Mouse (Mus musculus) bone marrow, adult 2 months (tissue): ENCODE results near the gene Tsku.

Experiments used
- CTCF ChIP-seq: fragments of 200-500 bp; IDR thresholded peaks from 2 replicates; pipeline ENCODE4 v1.5.1; 2011; ENCODE audit warnings: low read length, control low read depth; ENCODE audit not compliant: control insufficient read depth, insufficient read depth
- POLR2A ChIP-seq: fragments of 200-500 bp; IDR thresholded peaks from 2 replicates; pipeline ENCODE4 v1.6.1; 2011; ENCODE audit warnings: low read depth, mild to moderate bottlenecking, control low read depth, low read length, borderline replicate concordance; ENCODE audit not compliant: control insufficient read depth

DNA sequence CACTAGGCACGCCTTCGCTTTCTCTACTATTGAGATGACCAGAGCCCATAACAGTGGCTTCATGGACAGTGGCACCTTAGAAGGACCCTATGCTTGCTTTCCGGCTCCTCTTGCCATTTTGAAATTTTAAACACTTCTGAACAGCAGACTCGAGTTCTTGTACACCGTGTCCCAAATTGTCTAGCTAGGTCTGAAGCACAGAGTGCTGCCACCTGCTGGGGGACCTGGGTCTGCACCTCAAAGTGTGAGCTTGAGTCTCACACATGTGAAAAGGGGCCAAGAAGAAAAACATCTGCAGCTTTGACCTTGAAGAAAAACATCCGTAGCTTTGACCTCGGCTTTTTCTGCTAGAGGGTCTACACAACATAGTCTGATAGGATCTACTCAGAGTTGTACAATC lies 13.1 kb downstream of the Tsku start:
- TF ChIP-seq CTCF (peak; percentile 93), POLR2A (no peak)
